Mouse (Mus musculus) olfactory bulb, adult 2 months (tissue): ENCODE results near the gene Hdac9.

Source experiments
- CTCF ChIP-seq: fragments of 200-500 bp; IDR thresholded peaks from 2 replicates; pipeline ENCODE4 v1.5.1; 2012; ENCODE audit warnings: low read depth, mild to moderate bottlenecking, low read length, moderate library complexity; ENCODE audit not compliant: insufficient read depth
- POLR2A ChIP-seq: fragments of 200-500 bp; IDR thresholded peaks from 2 replicates; pipeline ENCODE4 v1.6.1; 2012; ENCODE audit warnings: mild to moderate bottlenecking, low read depth, low read length, moderate library complexity; ENCODE audit not compliant: insufficient read depth

- TF ChIP-seq POLR2A, result no peak
- TF ChIP-seq CTCF, result no peak
Measured at GRCm38 (mm10) chr12:34836085-34836484, 80.8 kb downstream of the Hdac9 start.
